Mouse (Mus musculus) NIH3T3 (cell line): ENCODE measurements around the gene Lif.

ENCODE experiments used
- DNase-seq: peaks from one replicate; pipeline ENCODE4 v3.0.0-alpha.2; 2012; ENCODE audit warnings: low read depth

Lif gene

GRCm38 (mm10) chr11:4231435-4231834, 25.9 kb upstream of the Lif start:
- no peak for DNase-seq

- no peak for DNase-seq
These were observed 24.7 kb upstream of the Lif start for GRCm38 (mm10) chr11:4232644-4233043.

- DNase-seq = no peak
These were observed 22.2 kb upstream of the Lif start for GRCm38 (mm10) chr11:4235052-4235655.

DNA sequence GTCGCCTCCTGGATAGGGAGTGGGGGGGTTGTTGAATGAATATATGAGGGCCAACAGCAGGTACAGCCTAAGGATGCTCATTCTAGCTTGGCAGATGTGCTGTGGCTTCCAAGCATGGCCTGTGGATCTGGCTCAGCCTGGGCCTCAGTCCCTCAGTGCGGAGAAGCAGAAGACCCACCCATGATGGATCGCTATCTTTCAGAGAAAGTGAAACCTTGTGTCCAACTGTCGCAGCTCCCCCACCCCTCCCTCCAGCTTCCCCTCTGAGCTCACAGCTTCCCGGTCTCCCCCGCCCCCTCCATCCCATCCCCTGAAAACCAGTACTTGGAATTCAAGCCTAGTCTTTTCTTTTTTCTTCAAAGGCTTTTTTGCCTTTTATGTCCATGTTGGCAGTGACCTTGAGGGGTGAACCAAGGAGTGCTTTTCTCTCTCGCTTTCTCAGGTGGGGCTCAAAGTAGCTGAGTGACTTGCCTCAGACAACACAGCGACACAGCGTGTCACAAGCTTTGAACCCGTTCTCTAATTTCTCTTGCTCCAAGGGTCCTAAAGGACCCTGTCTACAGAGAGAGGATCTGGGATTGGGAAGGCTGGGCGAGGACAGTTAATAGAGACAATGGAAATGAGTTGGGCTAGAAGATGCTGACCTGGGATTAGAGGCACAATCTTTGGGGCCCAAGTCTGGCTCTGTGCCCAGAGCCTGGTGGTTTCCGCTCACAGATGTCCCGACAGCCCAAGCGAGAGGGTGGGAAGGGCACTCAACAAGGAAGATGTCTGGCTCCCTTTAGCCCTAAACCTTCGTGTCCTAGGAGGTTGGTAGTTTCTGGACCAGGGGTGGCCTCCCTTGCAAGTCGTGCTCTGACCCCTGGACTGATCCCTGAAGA, 21.5 kb upstream of the Lif start, which contains the start of gene Osm:
Osm (plus strand) TSS at position 756 of the 881 bp plus-strand sequence.
- DNase-seq = no peak

DNA sequence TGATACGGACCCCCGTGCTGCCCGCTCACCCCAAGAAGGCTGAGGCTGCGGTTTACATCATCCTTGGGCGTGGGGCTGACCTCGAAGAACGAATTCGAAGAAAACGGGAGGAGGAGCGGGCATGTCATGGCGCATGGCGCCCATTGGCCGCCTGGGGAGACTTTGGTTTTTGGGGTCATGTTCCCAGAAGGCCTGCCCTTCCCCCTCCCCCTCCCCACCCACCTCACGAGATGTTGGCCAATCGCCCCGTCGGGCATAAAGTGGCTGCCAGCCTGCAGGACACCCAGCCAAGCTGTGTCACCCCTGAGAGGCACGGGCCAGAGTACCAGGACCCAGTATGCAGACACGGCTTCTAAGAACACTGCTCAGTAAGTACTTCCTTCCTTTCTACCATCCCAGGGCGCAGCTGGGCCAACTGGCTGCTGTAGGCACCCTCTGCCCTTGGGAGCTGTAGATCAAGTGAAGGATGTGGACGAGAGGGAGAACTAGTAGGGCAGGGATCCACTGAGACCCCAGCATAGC, 20.8 kb upstream of the Lif start:
- DNase-seq = no peak

DNA sequence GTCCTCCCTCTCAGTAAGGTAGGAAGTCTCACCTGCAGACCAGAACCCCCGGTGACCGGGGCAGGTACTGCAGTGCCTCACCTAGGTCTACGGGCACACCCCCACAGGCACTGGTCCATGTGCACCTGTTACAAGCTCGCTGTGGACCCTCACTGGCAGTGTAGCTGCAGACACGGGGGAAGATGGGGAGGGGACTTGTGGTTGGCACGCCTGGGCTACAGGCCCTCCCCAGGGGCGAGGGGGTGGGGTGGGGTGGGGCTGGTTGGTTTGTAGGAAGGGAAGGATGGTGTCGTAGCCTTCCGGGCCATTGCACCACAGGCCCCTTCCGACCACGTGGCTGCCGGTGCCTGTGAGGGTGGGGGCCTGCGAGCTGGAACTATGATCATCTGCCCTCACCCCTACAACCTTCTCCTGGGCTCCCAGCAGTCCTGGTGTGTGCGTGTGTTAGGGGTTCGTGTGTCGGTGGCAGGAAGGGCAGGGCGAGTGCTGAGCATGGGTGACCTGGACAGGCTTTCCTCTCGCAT, 19.9 kb upstream of the Lif start:
- DNase-seq = no peak

GRCm38 (mm10) chr11:4238167-4238566, 19.2 kb upstream of the Lif start:
- DNase-seq = no peak

- no peak for DNase-seq
These were observed 17.7 kb upstream of the Lif start for GRCm38 (mm10) chr11:4239691-4240090.

- DNase-seq = no peak
These were observed 17.2 kb upstream of the Lif start for GRCm38 (mm10) chr11:4240151-4240550.

DNA sequence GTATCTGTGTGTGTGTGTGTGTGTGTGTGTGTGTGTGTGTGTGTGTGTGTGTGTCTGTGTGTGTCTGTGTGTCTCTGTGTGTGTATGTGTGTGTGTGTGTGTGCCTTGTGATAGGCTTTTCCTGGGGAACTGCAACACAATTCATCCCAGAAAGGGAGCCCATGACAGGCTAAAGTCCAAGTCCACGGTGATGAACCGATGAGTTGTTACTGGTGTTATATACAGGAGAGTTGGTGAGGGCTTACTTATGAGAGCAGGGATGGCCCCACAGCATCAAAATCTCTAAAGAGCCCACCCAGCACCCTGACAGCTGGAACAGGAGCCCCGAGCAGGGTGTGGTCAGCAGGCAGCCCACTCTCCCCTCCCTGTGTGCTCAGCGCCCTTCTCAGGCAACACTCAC, 16.2 kb upstream of the Lif start:
- no peak for DNase-seq

- DNase-seq = peak; percentile 33
These were observed 11.2 kb upstream of the Lif start for GRCm38 (mm10) chr11:4246126-4246525.

DNA sequence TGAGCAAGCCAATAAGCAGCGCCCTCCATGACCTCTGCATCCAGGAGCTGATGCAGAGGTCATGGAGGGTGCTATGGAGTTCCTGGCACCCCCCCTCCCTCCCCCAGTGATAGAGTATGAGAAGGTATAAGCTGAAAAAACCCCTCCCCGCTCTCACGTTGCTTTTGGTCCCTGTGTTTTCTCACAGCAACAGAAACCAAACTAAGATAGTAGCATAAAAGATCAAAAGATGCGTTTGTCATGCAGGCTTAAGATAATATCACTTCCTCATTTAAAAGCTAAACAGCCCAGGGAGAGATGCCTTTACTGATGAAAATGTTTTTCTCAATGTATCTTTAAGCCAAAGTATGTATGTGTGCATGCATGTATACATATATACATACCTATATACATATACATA, 10.7 kb upstream of the Lif start:
- no peak for DNase-seq

DNA sequence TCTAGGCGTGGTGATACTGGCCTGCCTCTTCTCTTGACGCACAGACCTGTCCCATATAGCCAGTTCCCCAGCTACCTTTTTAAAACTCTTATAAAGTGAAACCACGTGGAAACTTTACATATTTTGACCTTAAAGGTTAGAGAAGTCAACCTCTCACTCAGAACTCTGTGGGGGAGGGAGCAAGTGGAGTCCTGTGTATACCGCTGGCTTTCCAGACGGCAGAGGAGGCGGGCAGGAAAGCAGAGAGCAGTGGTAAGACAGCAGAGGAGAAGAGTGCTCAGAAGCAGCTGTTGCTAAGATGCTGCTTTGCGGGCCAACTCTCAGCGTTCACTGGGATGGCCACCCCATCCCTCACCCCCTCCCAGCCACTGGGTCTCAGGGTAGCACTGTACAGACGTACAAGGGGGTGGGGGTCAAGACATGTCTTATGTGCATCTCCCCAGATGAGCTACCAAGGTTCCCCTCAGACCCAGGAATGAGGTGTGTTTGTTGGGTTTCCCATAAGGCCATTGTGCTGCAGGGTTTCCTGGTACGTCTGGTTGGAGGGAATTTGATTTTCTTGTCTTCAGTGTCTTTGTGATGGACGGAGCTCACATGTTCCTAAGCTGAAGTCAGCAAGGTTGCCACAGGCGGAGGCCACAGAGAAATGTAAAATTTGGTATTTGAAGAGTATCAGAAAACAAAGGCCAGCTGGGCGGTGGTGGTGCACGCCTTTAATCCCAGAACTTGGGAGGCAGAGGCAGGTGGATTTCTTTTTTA, 10.0 kb upstream of the Lif start:
- no peak for DNase-seq

- DNase-seq = no peak
These were observed 8.2 kb upstream of the Lif start for GRCm38 (mm10) chr11:4249151-4249550.

DNA sequence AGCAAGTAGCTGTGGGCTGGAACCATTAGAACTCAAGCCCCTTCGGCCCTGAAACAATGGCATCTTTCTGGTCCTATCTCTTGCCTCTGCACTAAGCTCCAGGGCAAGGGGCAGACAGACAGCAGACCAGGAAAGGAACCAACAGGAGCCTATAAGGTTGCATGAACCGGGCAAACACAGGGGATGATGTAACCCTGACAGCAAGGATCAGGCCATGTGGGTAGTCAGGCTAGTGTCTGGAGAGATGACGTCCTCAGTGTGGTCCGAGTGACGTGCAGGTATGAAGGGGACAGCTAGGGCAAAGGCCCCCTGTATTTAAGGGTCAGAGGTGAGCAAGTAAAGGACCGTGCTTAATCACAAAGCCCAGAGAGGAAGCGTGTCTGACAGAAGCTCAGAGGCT, 7.1 kb upstream of the Lif start:
- no peak for DNase-seq

- no peak for DNase-seq
These were observed 6.0 kb upstream of the Lif start for GRCm38 (mm10) chr11:4251376-4251775.

DNA sequence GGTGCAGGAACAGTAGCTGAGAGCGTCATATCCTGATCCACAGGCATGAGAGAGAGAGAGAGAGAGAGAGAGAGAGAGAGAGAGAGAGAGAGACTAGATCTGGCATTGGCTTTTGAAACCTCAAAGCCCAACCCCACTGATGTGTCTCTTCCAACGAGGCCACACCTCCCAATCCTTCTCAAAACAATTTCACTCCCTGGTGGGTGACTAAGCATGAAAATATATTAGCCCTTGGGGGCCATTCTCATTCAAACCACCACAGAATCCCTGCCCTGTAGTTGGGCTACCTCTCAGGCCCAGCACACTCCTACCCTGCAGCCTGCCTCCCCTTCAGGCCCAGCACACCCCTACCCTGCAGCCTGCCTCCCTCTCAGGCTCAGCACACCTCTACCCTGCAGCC, 4.5 kb upstream of the Lif start:
- no peak for DNase-seq

GRCm38 (mm10) chr11:4257756-4258155, 399 bp downstream of the Lif start:
- no peak for DNase-seq

DNA sequence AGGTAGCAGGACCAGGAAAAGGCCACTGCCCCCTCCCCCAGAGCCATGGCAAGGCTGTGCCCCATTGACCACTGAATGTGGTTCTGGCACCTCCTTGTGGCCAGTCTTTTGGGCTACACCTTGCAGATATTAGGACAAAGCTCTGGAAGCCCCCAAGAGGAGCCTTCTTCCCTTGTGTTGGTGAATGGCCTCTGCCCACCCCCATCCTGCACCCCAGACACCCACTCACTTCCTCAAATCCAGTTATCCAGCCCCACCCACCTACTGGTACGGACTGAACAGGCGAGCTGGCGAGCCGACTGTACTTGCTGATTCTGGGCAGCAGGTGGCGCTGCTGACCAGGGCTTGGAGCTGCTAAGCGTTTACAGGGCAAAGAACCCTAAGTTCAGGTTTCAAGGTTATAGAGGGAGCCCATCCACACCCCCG, 1.3 kb downstream of the Lif start:
- DNase-seq = peak; percentile 89

DNA sequence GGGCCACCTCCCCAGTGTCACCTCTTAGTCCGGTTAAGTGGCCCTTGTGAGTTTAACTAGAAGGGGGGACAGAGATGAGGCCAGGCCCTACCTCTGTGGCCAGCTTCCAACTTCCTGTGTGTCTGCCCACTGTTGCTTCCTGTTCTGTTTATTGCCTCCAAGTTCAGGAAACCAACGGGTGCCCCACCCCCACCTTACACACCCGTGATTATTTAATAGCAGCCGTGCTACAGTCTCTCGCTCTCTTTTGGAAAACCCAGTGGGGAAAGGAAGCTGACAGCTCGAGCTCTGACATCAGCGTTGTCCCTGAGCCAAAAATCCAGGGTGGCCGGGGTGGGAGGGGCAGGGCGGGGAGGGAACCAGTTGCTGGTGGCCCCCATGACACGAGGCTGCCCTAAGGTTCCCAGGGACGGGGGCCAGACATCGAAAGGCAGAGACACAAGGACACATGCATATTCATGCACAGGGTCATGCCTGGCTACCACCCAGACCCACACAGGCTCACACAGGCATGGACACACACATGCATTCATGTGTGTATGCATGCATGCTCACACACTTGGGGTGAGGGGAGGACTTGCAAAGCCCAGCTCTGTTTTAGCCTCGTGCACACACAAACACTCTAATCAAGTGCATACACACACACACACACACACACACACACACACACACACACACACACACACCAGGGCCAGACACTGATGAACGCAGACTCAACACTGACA, 3.3 kb downstream of the Lif start:
- peak; percentile 44 for DNase-seq

GRCm38 (mm10) chr11:4261188-4261494, 3.8 kb downstream of the Lif start:
- peak; percentile 65 for DNase-seq

DNA sequence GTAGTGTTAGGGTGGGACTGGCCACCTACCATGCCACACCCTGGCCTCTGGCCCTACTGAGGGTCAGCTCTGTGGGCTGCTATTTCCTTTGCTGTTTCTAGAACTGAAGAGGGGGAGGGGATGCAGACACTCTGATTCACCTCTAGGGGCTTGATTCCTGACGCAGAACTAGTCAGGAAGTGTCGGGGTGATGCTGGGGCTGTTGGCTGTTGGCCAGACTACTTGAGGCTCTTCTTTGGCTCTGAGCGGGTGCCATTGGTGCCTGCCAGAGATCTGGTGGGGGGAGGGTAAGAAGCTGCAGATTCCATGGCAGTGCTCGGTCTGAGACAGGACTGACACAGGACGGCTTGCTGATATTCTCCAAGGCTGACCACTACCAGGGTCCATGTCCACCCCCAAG, 4.6 kb downstream of the Lif start:
- DNase-seq = peak; percentile 81
